In genomic region chr4:130128907-130129306, GRCm38 (mm10) we compare ENCODE assay signal across 12 mouse cellular contexts. TPM values are rescaled to one million over a fixed set of nuclear protein-coding genes. Genes with fewer than 3 reads are reported as not detected.
"Had no signal": no experiment of that assay in that cellular context is flagged by ENCODE, and none has a peak within 500 bp of the region (broad histone marks: within the 10 kb centered on the region; RNA-seq: fewer than 3 reads in every experiment).

No protein-coding gene starts in this region.

- H3K4me1 ChIP-seq: midbrain, embryonic 12.5 days had no signal

- DNase-seq: kidney, adult 9 months; kidney, postnatal 36 days; lung, adult 2 months; lung, postnatal 36 days; right cerebral cortex, postnatal 14 days had no signal

- H3K27me3 ChIP-seq: intestine, embryonic 15.5 days; limb, embryonic 12.5 days had no signal

- H3K4me3 ChIP-seq: intestine, embryonic 15.5 days; limb, embryonic 12.5 days; midbrain, embryonic 12.5 days had no signal

- H3K9me3 ChIP-seq: intestine, embryonic 15.5 days; limb, embryonic 12.5 days; midbrain, embryonic 12.5 days had no signal

- H3K4me2 ChIP-seq: intestine, embryonic 15.5 days; limb, embryonic 12.5 days; midbrain, embryonic 12.5 days had no signal

- H3K27ac ChIP-seq: intestine, embryonic 15.5 days; limb, embryonic 12.5 days; midbrain, embryonic 12.5 days had no signal

- H3K9ac ChIP-seq: intestine, embryonic 15.5 days; limb, embryonic 12.5 days; midbrain, embryonic 12.5 days had no signal

- ATAC-seq: intestine, embryonic 15.5 days; lung, postnatal 0 days; midbrain, embryonic 16.5 days had no signal

RNA-seq across cellular contexts. Expression of gene Hcrtr1, which starts 10.3 kb away (rescaled TPM):
- total RNA-seq: liver, adult 2 months; megakaryocyte, adult 5-6 weeks had no signal
- polyA plus RNA-seq: limb, embryonic 12.5 days had no signal
